Mouse (Mus musculus) heart, postnatal 0 days (tissue): Measurements from ENCODE around the gene Fam131b. TPM values are rescaled to one million over a fixed set of nuclear protein-coding genes. Genes with fewer than 3 reads are reported as not detected.

Experiments
- ATAC-seq: fragments of 200-750 bp; cut with Nextera tagmentation; 2 replicates; pipeline ENCODE4 v1.8.0; 2017; ENCODE audit warnings: low read depth, moderate number of reproducible peaks, moderate library complexity; ENCODE audit not compliant: insufficient read depth
- DNase-seq: peaks from one replicate; pipeline ENCODE4 v3.0.0-alpha.2; 2016; ENCODE audit warnings: low spot score
- H3K27ac ChIP-seq: fragments of 300-500 bp; sonication (generic); 2 replicates; pipeline ENCODE4 v1.5.1; 2014; ENCODE audit warnings: low read depth, mild to moderate bottlenecking
- H3K27me3 ChIP-seq: fragments of 300-500 bp; sonication (generic); 2 replicates; pipeline ENCODE4 v1.6.1; 2014; ENCODE audit warnings: low read length, mixed read lengths; ENCODE audit not compliant: control insufficient read depth, insufficient read depth
- H3K36me3 ChIP-seq: fragments of 300-500 bp; sonication (generic); replicated peaks from 2 replicates; pipeline ENCODE4 v1.6.1; 2014; ENCODE audit warnings: low read length, mixed read lengths; ENCODE audit not compliant: control insufficient read depth, insufficient read depth
- H3K4me1 ChIP-seq: fragments of 300-500 bp; sonication (generic); 2 replicates; pipeline ENCODE4 v1.6.1; 2014; ENCODE audit warnings: antibody characterized with exemption; ENCODE audit not compliant: control insufficient read depth, insufficient read depth
- H3K4me2 ChIP-seq: fragments of 300-500 bp; sonication (generic); 2 replicates; pipeline ENCODE4 v1.6.1; 2014; ENCODE audit warnings: low read depth, mild to moderate bottlenecking, low read length, moderate library complexity
- H3K4me3 ChIP-seq: fragments of 300-500 bp; sonication (generic); 2 replicates; pipeline ENCODE4 v1.5.1; 2014; ENCODE audit warnings: low read depth, low read length
- H3K9ac ChIP-seq: fragments of 300-500 bp; sonication (generic); replicated peaks from 2 replicates; pipeline ENCODE4 v1.6.1; 2014; ENCODE audit warnings: low read depth, low read length, mixed read lengths
- H3K9me3 ChIP-seq: fragments of 300-500 bp; sonication (generic); replicated peaks from 2 replicates; pipeline ENCODE4 v1.6.1; 2016; ENCODE audit warnings: low read length; ENCODE audit not compliant: control insufficient read depth
- CTCF ChIP-seq: IDR thresholded peaks from 2 replicates; pipeline ENCODE4 v1.5.1; 2016; ENCODE audit warnings: antibody characterized with exemption, control low read depth, low read depth
- EP300 ChIP-seq: IDR thresholded peaks from 2 replicates; pipeline ENCODE4 v1.6.1; 2016; ENCODE audit warnings: antibody characterized with exemption, low read depth
- WGBS: fragments of 180-500 bp; shearing (Covaris S2); extraction: QIAGEN DNeasy Blood & Tissue Kit; methylation state at CpG from one replicate; pipeline ENCODE4 v1.1.7; 2014; 5-methylcytosine and 5-hydroxymethylcytosine counted together
- polyA plus RNA-seq: library from polyadenylated mRNA; unstranded; fragments of >200 nt; fragmentation: Nextera tagmentation; extraction: Ambion mirVana; gene quantifications from 2 replicates; pipeline ENCODE4 v1.2.1, GENCODE M21; 2015
- total RNA-seq: library from RNA; depleted of rRNA; stranded (reverse); fragments of >200 nt; gene quantifications from 2 replicates; pipeline ENCODE4 v1.2.3, GENCODE M21; 2014; ENCODE audit warnings: low replicate concordance; rRNA removed

Fam131b gene
- 0.88 and 1.4 TPM in 2 replicates for total RNA-seq
- 0.08 TPM in 2 replicates for polyA plus RNA-seq

DNA sequence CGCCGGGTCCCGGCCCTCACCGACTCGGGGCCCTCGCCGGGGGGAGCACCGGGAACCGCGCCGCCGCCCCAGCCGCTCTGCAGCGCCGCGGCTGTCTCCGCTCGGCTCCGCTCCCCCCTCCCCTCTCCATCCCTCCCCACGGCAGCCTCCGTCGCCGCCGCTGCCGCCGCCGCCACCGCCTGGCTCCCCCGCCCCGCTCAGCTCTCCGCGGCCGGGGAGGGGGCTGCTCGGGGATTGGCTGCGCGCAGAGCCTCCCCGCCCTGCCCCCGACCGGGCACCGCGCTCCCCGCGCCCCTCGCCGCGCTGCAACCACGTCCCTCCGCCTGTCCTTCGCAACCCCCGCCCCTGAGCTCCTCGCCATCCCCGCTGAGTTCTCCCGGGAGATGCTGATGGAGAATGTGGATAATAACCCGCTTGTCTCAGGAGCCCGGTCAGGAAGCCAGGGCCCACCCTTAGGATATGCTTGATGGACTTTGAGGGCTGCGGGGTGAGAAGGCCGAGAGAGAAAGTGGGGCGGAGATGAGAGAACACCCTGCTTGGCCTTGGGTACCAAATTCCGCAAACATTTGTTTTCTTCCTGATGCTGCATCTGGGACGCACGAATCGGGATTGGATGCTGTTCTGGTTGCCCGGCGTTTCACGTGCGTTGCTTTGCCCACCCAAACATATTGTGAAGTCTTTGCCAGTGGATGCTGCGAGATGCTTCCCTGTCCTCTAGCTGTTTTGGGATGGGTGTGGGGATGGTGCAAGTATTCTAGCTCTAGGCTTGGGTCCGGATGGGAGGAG, at the start of gene Fam131b:
Fam131b (minus strand) TSS at position 162 of the 786 bp plus-strand sequence.
- Histone ChIP-seq H3K9me3 (no peaks in the 10 kb centered on the region), H3K27ac (no peak within 1 kb of the TSS), H3K4me3 (peak within 1 kb of the TSS; percentile 62), H3K27me3 (peaks cover 37% of the 10 kb centered on the region), H3K36me3 (no peaks in the 10 kb centered on the region), H3K4me1 (peaks cover 11% of the 10 kb centered on the region; the same call in 1 of the 2 replicates), H3K4me2 (peak within 1 kb of the TSS; percentile 93), H3K9ac (peak within 1 kb of the TSS; percentile 17)
- TF ChIP-seq EP300: no peak
- 1% methylated on average over 52 of the region's 68 CpGs for WGBS
- ATAC-seq: peak; percentile 34; the same call in 1 of the 2 replicates
- DNase-seq: no peak

DNA sequence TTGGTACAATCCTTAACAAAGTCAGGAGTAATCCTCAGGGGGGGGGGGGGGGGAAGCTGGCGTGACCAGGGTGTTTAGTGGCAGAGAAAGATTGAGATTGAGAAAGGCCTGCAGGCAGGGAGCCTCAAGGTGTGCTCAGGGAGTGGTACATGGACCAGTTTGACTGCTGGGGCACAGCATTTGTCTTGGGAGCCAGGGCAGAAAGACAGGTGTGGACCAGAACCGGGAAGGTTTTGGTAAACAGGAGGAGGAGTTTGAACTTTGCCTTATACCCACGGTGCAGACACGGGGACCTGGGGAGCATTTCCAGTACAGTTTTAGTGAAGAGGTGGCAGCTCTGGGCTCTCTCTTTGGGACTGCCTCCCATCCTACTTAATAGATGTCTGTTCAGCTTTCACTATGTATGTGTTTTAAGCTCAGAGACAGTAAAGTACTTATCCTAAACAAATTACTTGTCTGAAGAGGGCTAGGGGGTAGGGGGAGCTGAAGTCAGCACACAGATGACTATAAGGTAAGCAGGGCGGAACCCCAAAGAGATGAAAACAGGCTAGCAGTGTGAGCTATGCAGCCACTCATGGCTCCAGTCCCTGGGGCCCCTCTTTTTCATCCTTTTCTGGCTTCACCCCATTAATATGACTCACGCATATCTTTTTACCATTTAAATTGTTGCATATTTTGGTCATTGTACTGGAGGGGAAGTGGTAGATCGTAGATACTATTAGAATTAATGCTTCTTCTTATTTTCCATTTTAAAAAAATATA, 49.4 kb upstream of the Fam131b start:
- Histone ChIP-seq H3K9me3 (no peaks in the 10 kb centered on the region), H3K27me3 (no peaks in the 10 kb centered on the region), H3K4me1 (peaks cover 29% of the 10 kb centered on the region), H3K27ac (no peak overlapping the region), H3K4me3 (peak overlapping the region; percentile 45), H3K36me3 (no peaks in the 10 kb centered on the region), H3K4me2 (peak overlapping the region; percentile 91), H3K9ac (peak overlapping the region; percentile 46)
- no peak for ATAC-seq
- no peak for DNase-seq
- 36% methylated on average over 7 of the region's 7 CpGs for WGBS
- TF ChIP-seq CTCF (no peak), EP300 (no peak)

DNA sequence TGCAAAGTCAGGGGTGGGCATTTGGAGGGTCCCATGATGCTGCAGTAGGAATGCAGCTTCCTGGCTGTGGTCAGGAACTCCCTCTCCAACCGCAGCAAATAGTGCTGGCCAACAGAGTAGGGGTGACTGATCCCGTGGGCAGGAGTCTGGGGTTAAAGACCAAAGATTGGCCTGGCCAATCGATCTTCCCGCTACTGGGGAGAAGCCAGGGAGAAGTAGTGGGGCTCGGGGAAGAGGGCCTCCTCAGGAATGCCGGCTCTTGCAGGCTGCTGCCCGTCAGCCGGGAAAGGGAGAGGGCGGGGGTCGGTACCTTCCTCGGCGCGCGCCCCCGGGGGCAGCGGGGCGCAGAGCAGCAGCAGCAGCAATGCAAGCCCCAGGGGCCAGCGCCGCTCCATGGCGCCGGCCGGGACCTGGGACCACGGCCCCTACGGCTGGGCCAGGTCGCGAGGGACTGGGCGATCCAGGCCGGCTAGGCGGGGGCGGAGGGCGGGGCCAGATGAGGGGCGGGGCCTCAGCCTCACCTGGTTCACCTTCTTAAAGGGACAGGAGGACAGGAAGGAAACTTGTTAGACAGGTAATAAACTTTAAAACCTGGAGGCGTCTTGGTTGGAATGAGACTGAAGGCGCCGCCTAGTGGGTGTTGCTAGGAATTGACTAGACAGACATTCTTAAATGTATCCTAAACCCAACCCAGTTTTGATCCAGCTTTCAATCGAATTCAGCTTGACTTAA, 48.5 kb upstream of the Fam131b start, which contains the start of gene Epha1:
Epha1 (minus strand) TSS at position 453 of the 732 bp plus-strand sequence.
- peak within 1 kb of the TSS; percentile 19; the same call in 1 of the 2 replicates for H3K27ac ChIP-seq
- no peaks in the 10 kb centered on the region for H3K9me3 ChIP-seq
- H3K4me1 ChIP-seq: peaks cover 29% of the 10 kb centered on the region
- DNase-seq (peak; percentile 48), ATAC-seq (0 out of 2 replicates have a peak, but pooled peaks have one; percentile 22)
- H3K9ac ChIP-seq: peak within 1 kb of the TSS; percentile 46
- peak within 1 kb of the TSS; percentile 91 for H3K4me2 ChIP-seq
- no peaks in the 10 kb centered on the region for H3K36me3 ChIP-seq
- WGBS: 3% methylated on average over 29 of the region's 36 CpGs
- TF ChIP-seq EP300 (no peak), CTCF (peak; percentile 41)
- peak within 1 kb of the TSS; percentile 45 for H3K4me3 ChIP-seq
- H3K27me3 ChIP-seq: no peaks in the 10 kb centered on the region

DNA sequence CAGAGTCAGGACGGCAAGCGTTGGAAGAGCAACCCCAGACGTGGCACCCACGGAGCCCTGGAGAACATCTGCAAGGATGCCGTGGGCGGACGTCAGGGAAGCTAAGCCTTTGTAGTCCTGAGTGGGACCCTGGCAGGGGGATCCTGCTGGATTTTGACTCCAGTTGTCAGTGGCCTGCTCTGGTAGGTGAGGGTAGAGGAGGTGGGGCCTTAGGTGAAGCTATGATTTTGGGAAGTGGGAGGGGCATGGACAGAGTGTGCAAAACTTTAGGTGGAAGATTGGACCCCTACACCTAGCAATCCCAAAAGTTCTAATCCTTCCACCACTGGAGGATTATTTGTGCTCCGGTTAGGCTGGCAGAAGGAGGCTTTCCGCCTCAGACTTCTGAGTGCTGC, 48.0 kb upstream of the Fam131b start:
- no peak overlapping the region for H3K9ac ChIP-seq
- DNase-seq (no peak), ATAC-seq (no peak)
- no peaks in the 10 kb centered on the region for H3K36me3 ChIP-seq
- no peak overlapping the region for H3K4me3 ChIP-seq
- TF ChIP-seq CTCF (no peak), EP300 (no peak)
- no peaks in the 10 kb centered on the region for H3K27me3 ChIP-seq
- peak overlapping the region; percentile 91; the same call in 1 of the 2 replicates for H3K4me2 ChIP-seq
- 53% methylated on average over 9 of the region's 9 CpGs for WGBS
- H3K4me1 ChIP-seq: peaks cover 29% of the 10 kb centered on the region
- no peaks in the 10 kb centered on the region for H3K9me3 ChIP-seq
- no peak overlapping the region; the same call in 1 of the 2 replicates for H3K27ac ChIP-seq

DNA sequence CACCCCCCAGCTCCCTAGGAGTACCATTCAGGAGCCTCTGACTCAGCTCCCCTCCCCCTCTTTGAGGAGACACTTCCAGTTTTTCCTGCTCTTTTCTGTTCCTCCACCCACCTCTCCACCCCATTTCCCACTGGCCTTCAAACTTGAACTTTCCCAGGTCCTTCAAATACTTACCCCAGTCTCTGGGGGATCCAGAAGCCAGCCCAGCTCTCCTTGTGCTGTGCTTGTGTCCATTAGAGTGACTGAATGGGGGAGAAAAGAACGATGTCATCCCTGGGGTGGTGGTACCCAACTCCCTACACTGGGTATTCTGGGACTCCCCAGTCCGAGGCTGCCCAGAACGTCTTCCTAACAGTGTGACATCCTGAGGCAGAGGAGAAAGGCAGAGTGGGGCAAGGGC, 47.6 kb upstream of the Fam131b start:
- H3K4me1 ChIP-seq: peaks cover 29% of the 10 kb centered on the region

More for the DNA sequence above, 47.6 kb upstream of the Fam131b start:
- ATAC-seq (no peak), DNase-seq (no peak)
- H3K27me3 ChIP-seq: no peaks in the 10 kb centered on the region
- 26% methylated on average over 3 of the region's 3 CpGs for WGBS
- no peak overlapping the region for H3K4me3 ChIP-seq
- TF ChIP-seq CTCF: no peak
- no peak for TF ChIP-seq EP300
- H3K4me2 ChIP-seq: no peak overlapping the region
- no peaks in the 10 kb centered on the region for H3K9me3 ChIP-seq
- H3K9ac ChIP-seq: no peak overlapping the region
- H3K36me3 ChIP-seq: no peaks in the 10 kb centered on the region
- H3K27ac ChIP-seq: no peak overlapping the region; the same call in 1 of the 2 replicates
